Mouse (Mus musculus): Measurements from ENCODE around the gene Tmed8.
"Not testable (repeated sequence)": the region's sequence is repeated elsewhere in the genome, so short reads cannot be mapped to it uniquely, and the experiment has no call there.

Tmed8 gene

GRCm38 (mm10) chr12:87199973-87200586 lies at the start of gene Tmed8:
Gene Tmed8, minus strand, starts transcription at chr12:87200454.
- DNase-seq (ENCODE audit: low spot score), result peak; percentile 74

GRCm38 (mm10) chr12:87238632-87239031 lies 38.4 kb upstream of the Tmed8 start, which contains the start of gene Noxred1:
Gene Noxred1, minus strand, starts transcription at chr12:87238732.
- no peak for DNase-seq (ENCODE audit: low spot score)

DNA sequence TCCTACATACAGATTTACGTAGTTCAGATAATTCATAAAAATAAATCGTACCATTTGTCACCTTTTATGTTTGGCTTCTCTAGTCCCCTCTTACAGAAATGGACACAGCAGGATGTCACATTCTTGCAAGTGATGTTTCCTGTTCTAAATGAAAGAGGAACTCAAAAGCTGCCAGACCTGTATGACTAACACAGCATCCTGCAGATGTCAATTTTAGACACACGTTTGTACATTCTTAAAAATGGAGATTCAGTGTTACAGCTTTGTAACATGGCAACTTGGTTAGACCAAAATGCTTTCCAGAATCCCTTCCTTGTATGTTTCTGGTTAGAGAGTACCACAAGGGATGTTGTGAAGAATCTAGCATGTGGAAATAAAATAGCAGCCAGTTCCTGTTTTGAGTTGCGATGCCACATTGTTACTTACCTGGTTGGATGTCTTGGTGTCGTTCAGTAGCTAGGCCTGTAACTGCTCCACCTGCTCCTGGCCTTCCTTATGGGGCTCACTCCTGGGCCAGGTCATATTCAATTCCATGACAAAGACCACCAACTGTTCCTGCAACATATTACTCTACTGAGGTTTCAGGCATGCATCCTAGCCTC lies 36.7 kb upstream of the Tmed8 start:
- no peak for DNase-seq (ENCODE audit: low spot score)

DNA sequence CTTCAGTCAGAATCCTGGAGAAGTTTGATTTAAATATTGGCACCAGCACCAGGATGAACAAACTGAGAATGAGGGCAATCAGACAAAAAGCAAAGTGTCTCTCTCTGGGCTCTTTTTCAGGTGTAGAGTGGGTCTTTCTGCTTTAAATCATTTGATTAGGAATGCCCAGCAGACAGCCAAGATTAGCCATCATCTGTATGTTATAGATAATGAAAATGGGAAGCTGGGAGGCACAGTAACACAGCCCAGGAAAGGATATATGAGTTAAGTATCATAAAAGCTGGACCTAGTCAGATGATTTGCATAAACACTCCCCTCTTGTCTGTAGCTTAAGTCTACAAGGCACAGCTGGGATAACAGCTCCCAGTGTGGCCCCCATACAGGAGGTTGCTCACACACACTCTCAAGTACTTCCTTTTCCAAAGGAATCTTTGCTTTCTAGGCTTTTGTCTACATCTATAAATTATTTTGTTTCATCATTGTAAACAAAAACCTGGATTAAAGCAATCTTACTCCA lies 30.2 kb upstream of the Tmed8 start:
- no peak for DNase-seq (ENCODE audit: low spot score)

DNA sequence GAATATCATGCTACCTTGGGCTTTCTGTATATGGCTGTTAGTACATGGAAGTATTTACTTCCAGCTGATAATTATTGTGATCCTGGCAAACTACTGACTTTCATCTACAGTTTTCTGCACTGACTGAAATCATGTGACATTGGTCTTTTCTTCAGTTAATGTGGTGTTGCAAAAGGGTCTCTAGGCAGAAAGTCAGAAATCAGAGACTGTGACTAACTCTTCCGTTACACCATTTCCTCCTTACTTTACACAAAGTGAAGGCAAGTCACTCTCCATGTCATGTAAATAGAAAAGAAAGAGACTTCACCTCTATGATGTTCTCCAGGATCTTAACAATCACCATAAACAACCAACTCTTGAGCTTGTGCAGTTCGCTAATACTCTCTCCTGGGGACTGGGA lies 29.4 kb upstream of the Tmed8 start:
- DNase-seq (ENCODE audit: low spot score), result no peak

DNA sequence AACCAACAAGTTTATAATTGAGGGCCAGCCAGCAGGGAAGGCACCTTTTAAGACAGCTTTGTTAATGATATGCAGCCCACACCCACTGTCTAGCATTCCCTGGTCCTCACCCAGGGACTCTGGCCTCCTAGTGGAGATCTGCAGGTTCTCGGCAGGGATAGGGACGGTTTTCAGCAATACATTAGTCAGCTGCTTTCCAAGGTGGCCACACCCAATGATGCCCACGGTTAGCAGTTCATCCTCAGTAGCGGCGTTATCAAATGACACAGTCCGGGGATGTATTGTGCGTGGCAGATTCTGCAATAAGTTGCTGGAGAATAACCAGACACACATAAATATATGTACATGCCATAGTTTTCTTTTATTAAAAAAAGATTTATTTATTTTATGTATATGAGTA lies 26.5 kb upstream of the Tmed8 start:
- DNase-seq (ENCODE audit: low spot score), result no peak

- no peak for DNase-seq (ENCODE audit: low spot score)
Measured at GRCm38 (mm10) chr12:87224950-87225349, 24.7 kb upstream of the Tmed8 start.

DNA sequence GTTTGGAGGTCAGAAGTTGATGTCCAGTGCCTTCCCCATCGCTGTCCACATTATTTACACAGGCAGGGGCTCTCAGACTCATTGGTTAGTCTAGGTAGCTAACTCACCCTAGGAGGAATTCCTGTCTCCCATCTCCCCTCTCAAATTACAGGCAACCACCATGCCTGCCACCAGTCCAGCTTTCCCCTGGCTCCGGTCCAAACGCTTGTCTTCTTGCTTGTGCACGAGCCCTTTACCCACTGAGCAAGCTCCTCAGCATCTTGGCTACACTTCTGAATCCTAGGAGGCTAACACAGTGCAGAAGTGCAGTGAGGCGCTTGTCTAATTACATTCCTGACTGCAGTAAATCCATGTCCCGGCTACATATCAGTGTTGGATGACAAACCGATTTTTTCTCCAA lies 19.1 kb upstream of the Tmed8 start:
- DNase-seq (ENCODE audit: low spot score), result no peak

GRCm38 (mm10) chr12:87217596-87217995 lies 17.3 kb upstream of the Tmed8 start:
- no peak for DNase-seq (ENCODE audit: low spot score)

- DNase-seq (ENCODE audit: low spot score), result no peak
Measured at GRCm38 (mm10) chr12:87216053-87216452, 15.8 kb upstream of the Tmed8 start.

- DNase-seq (ENCODE audit: low spot score), result no peak
Measured at GRCm38 (mm10) chr12:87212844-87213606, 12.8 kb upstream of the Tmed8 start.

DNA sequence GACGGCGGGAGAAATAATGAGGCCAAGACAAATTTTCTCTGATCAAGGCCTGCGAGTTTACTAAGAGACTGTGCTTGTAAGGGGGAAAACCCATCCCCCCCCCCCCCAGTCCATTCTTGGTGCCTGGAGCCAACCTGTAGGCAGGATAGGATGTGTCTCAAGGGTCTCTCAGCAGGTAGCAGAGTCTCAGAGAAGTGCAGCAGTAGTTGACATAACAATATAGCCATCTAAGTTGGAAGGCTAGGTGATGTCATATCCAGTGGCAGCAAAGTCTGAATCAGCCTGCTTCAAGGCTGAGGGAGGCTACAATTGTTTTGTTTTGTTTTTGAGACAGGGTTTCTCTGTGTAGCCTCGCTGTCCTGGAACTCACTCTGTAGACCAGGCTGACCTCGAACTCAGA lies 5.5 kb upstream of the Tmed8 start:
- DNase-seq (ENCODE audit: low spot score), result not testable (repeated sequence)

- DNase-seq (ENCODE audit: low spot score), result no peak
Measured at GRCm38 (mm10) chr12:87201694-87202093, 1.4 kb upstream of the Tmed8 start.

- peak; percentile 15 for DNase-seq (ENCODE audit: low spot score)
Measured at GRCm38 (mm10) chr12:87199206-87199972, 865 bp downstream of the Tmed8 start, which contains the start of gene Samd15. Gene Samd15, plus strand, starts transcription at chr12:87199723.

DNA sequence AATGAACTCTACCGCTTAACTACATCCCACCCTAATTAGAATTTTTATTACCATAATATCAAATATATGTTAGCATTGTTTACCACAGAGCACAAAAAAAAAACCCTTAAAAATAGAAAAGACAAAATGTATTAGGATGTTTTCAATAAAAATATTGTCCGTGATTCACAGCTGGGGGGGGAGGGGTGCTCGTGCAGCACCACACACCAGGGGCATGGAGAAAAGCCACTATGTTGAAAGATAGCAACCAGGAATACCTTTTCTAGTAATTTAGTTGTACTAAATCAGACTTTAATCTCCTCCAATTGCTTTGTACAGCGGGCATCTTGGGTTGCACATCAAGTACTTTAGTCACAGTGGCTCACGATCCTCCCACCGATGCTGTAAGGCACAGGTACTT lies 1.5 kb downstream of the Tmed8 start:
- no peak for DNase-seq (ENCODE audit: low spot score)

- no peak for DNase-seq (ENCODE audit: low spot score)
Measured at GRCm38 (mm10) chr12:87196310-87196709, 3.9 kb downstream of the Tmed8 start.

DNA sequence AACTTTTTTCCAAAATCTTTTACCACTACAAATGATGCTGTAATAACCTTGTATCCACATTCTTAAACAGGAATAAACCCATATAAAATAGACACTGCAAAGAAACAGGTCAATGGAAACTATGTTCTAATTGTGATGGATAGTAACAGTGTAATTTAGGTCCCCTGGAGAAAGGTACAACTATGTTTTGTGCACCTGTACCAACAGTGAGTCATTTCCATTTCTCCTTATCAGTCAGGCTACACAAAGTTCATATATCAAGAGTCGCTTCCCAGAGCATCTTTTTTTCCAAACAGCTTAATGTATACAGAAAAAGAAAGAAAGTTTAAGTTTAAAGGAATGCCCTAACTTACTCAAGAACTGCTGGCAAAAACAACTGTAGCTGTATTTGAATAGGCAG lies 5.2 kb downstream of the Tmed8 start:
- no peak for DNase-seq (ENCODE audit: low spot score)

DNA sequence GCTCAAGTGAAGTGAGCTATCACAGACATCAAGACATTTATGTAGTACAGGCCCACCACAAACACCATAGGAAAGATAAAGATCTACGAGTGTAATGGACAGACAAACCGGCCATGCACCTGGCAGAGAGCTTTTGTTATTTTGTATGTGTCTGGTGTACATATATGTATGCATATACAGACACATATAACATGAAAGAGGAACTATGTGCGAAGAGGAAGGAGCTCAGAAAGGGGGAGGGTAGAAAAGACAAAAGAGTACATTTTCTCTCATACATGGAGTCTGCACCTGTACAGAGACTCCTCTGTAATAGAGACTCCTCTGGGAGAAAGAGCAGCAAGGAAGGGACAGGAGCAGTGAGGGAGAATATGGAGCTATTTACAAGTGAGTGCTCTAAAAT lies 7.2 kb downstream of the Tmed8 start:
- no peak for DNase-seq (ENCODE audit: low spot score)

- no peak for DNase-seq (ENCODE audit: low spot score)
Measured at GRCm38 (mm10) chr12:87177631-87178030, 22.6 kb downstream of the Tmed8 start.

DNA sequence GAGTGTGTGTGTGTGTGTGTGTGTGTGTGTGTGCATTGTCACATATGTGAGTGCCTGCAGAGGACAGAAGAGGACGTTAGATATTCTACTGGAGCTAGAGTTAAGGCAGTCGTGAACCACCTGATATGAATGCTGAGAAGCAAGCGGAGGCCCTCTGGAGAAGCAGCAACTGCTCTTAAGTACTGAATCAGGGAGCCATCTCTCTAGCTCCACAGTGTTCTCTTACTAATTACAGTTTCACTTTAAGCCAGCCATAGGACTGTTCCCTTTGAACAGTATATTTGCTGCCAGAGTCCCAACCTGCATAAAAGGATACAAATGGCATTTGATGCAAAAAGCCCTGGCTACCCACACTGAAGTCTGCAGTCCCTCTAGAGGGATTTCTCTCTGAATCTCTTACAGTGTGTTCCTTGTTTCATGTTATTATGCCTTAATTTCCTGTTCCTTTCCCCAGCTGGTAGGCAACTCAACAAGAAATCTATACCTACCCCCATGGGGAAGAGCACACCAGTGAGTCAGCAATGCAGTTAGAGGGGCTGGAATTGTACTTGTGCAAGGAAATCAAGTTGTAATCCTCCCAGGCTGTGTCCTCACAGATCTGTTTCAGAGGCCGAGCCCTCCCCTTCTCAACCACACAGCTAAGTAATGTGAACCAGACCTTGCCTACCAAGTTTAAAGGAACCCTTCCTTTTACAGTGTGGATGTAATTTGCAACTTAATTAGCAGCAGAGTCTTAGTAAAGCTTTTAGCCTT lies 24.9 kb downstream of the Tmed8 start:
- DNase-seq (ENCODE audit: low spot score), result no peak

GRCm38 (mm10) chr12:87160815-87161214 lies 39.4 kb downstream of the Tmed8 start:
- no peak for DNase-seq (ENCODE audit: low spot score)

GRCm38 (mm10) chr12:87160310-87160709 lies 39.9 kb downstream of the Tmed8 start:
- no peak for DNase-seq (ENCODE audit: low spot score)
